Mouse (Mus musculus): ENCODE measurements around the gene Ehbp1. TPM values are rescaled to one million over a fixed set of nuclear protein-coding genes. Genes with fewer than 3 reads are reported as not detected.
A peak's percentile ranks its signal among the peaks of the same experiment; 100 is the strongest.

Ehbp1 gene
- polyA plus RNA-seq, 1 experiment, result 38.7 TPM

DNA sequence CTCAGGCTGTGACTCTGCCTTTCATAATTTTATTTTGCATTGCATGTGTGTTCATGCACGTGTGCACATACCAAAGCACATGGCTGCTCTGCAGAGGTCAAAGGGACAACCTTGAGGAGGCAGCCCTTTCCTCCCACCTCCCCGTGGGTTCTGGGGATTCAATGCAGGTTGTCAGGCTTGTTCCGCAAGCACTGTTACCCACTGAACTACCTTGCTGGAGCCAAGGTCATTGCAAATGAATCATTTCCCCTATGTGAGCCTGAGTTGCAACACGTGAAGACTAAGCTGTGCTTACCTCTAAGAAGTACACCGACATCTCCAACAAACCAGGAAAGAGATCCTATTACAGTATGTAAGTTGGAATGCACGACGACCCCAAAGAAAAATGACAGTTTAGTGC, 291.2 kb downstream of the Ehbp1 start:
- no peak for TF ChIP-seq POLR2A (IDR thresholded peaks at IDR 0.05; ENCODE audit: low read depth, low read length)
- no peak for TF ChIP-seq CTCF (IDR thresholded peaks at IDR 0.05; ENCODE audit: borderline replicate concordance, insufficient read depth, low read length)
- Histone ChIP-seq H3K27ac (ENCODE audit: insufficient read depth, low read length) (no peak overlapping the region), H3K4me3 (ENCODE audit: insufficient read depth, low read length) (no peak overlapping the region), H3K4me1 (ENCODE audit: control insufficient read depth, insufficient read depth, low read length) (no peaks in the 10 kb centered on the region)

GRCm38 (mm10) chr11:22039854-22040426, 302.2 kb downstream of the Ehbp1 start:
- H3K27ac ChIP-seq (ENCODE audit: insufficient read depth, low read length), result no peak overlapping the region
- TF ChIP-seq CTCF (IDR thresholded peaks at IDR 0.05; ENCODE audit: borderline replicate concordance, insufficient read depth, low read length) (no peak), POLR2A (IDR thresholded peaks at IDR 0.05; ENCODE audit: low read depth, low read length) (no peak)
- H3K4me3 ChIP-seq (ENCODE audit: insufficient read depth, low read length), result no peak overlapping the region
- no peaks in the 10 kb centered on the region; the same call in 1 of the 2 replicates for H3K4me1 ChIP-seq (ENCODE audit: control insufficient read depth, insufficient read depth, low read length)

- no peaks in the 10 kb centered on the region for H3K4me1 ChIP-seq (ENCODE audit: control insufficient read depth, insufficient read depth, low read length)
- H3K27ac ChIP-seq (ENCODE audit: insufficient read depth, low read length), result no peak overlapping the region
- no peak overlapping the region for H3K4me3 ChIP-seq (ENCODE audit: insufficient read depth, low read length)
- no peak for TF ChIP-seq POLR2A (IDR thresholded peaks at IDR 0.05; ENCODE audit: low read depth, low read length)
- no peak for TF ChIP-seq CTCF (IDR thresholded peaks at IDR 0.05; ENCODE audit: borderline replicate concordance, insufficient read depth, low read length)
These were observed 307.5 kb downstream of the Ehbp1 start for GRCm38 (mm10) chr11:22034564-22035105.

DNA sequence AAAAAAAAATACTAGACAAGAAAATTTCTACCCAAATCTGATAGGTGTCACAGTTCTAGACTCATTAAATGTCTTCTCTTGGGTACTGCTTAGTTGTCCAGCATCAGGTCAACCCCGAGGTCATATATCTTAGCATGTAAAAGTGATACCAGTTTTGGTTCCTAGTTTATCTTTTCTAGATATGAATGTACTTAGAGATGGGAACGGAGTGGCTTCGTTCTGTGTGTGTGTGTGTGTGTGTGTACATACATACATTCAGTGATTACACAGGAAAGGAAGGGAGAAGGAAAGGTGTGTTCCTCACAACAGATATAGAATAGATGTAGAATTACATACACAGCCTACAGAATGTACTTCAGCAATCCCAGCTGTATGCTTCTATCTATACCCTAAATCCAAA, 308.5 kb downstream of the Ehbp1 start:
- TF ChIP-seq CTCF (IDR thresholded peaks at IDR 0.05; ENCODE audit: borderline replicate concordance, insufficient read depth, low read length), result no peak
- no peak for TF ChIP-seq POLR2A (IDR thresholded peaks at IDR 0.05; ENCODE audit: low read depth, low read length)
- Histone ChIP-seq H3K27ac (ENCODE audit: insufficient read depth, low read length) (no peak overlapping the region), H3K4me3 (ENCODE audit: insufficient read depth, low read length) (no peak overlapping the region), H3K4me1 (ENCODE audit: control insufficient read depth, insufficient read depth, low read length) (no peaks in the 10 kb centered on the region)

DNA sequence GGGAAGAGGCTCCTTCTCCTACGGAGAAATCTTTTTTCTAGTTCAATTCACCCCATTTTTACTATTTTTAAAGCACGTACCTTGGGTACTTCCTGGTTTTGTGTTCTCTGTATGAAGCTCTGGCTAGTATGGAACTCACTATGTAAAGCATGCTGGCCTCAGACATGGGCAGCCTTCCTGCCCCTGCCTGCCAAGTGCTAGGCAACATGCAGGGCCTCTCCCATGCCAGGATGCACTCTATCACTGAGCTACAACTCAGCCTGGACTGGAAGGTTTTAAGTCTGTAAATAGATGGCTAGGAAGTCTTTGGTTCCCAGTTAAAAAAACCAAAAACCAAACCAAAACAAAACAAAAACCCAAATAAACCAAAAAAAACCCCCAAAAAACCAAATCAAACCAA, 321.5 kb downstream of the Ehbp1 start:
- Histone ChIP-seq H3K27ac (ENCODE audit: insufficient read depth, low read length) (no peak overlapping the region), H3K4me1 (ENCODE audit: control insufficient read depth, insufficient read depth, low read length) (no peaks in the 10 kb centered on the region), H3K4me3 (ENCODE audit: insufficient read depth, low read length) (no peak overlapping the region)
- no peak for TF ChIP-seq CTCF (IDR thresholded peaks at IDR 0.05; ENCODE audit: borderline replicate concordance, insufficient read depth, low read length)
- no peak for TF ChIP-seq POLR2A (IDR thresholded peaks at IDR 0.05; ENCODE audit: low read depth, low read length)

DNA sequence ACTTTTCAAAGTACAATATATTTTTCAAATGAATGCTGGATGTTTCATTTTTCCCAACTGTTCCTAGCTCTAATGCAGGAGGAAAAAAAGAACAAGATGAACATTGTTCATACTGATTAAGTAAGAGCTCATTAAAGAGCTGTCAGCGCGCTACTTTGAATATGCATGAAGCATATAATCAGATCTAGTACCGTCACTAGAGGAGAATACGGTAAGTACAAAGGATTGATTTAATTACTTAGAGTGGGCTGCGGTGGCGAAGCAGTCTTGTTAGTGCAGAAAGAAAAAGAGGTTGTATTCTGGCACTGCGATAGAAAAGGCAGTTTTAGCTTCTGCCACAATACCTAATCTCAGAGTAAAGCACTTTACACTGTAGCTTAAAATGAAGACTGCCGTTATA, 324.6 kb downstream of the Ehbp1 start:
- TF ChIP-seq CTCF (IDR thresholded peaks at IDR 0.05; ENCODE audit: borderline replicate concordance, insufficient read depth, low read length), result no peak
- TF ChIP-seq POLR2A (IDR thresholded peaks at IDR 0.05; ENCODE audit: low read depth, low read length), result no peak
- Histone ChIP-seq H3K4me1 (ENCODE audit: control insufficient read depth, insufficient read depth, low read length) (no peaks in the 10 kb centered on the region), H3K27ac (ENCODE audit: insufficient read depth, low read length) (no peak overlapping the region), H3K4me3 (ENCODE audit: insufficient read depth, low read length) (no peak overlapping the region)

DNA sequence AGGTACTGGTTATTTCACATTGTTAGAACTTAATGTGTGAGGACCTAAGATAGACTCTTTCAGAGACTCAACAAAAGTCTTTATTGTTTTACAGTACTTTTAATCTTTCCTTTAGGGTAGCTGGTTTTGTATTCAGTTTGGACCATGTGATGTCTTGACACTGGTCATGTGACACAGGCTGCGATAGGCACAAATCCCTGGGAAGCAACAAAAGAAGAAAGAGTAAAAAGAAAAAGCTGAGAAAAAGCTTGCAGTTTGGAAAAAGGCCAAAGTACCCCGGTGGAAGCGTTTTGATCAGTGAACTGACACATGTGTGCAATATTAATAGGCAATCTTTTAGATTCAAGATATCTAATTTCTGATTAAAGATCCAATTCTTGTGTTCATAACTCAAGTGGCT, 325.8 kb downstream of the Ehbp1 start:
- Histone ChIP-seq H3K4me1 (ENCODE audit: control insufficient read depth, insufficient read depth, low read length) (no peaks in the 10 kb centered on the region), H3K27ac (ENCODE audit: insufficient read depth, low read length) (no peak overlapping the region), H3K4me3 (ENCODE audit: insufficient read depth, low read length) (no peak overlapping the region)
- TF ChIP-seq CTCF (IDR thresholded peaks at IDR 0.05; ENCODE audit: borderline replicate concordance, insufficient read depth, low read length) (no peak), POLR2A (IDR thresholded peaks at IDR 0.05; ENCODE audit: low read depth, low read length) (no peak)

GRCm38 (mm10) chr11:22008817-22009216, 333.3 kb downstream of the Ehbp1 start:
- Histone ChIP-seq H3K27ac (ENCODE audit: insufficient read depth, low read length) (no peak overlapping the region), H3K4me1 (ENCODE audit: control insufficient read depth, insufficient read depth, low read length) (peaks cover 6% of the 10 kb centered on the region; the same call in 1 of the 2 replicates), H3K4me3 (ENCODE audit: insufficient read depth, low read length) (no peak overlapping the region)
- TF ChIP-seq CTCF (IDR thresholded peaks at IDR 0.05; ENCODE audit: borderline replicate concordance, insufficient read depth, low read length) (no peak), POLR2A (IDR thresholded peaks at IDR 0.05; ENCODE audit: low read depth, low read length) (no peak)

GRCm38 (mm10) chr11:22008129-22008596, 333.9 kb downstream of the Ehbp1 start:
- H3K4me3 ChIP-seq (ENCODE audit: insufficient read depth, low read length), result 0 out of 2 replicates have a peak overlapping the region, but pooled peaks have one; percentile 27
- H3K4me1 ChIP-seq (ENCODE audit: control insufficient read depth, insufficient read depth, low read length), result peaks cover 6% of the 10 kb centered on the region; the same call in 1 of the 2 replicates
- TF ChIP-seq POLR2A (IDR thresholded peaks at IDR 0.05; ENCODE audit: low read depth, low read length), result no peak
- no peak for TF ChIP-seq CTCF (IDR thresholded peaks at IDR 0.05; ENCODE audit: borderline replicate concordance, insufficient read depth, low read length)
- H3K27ac ChIP-seq (ENCODE audit: insufficient read depth, low read length), result no peak overlapping the region

- no peak overlapping the region for H3K4me3 ChIP-seq (ENCODE audit: insufficient read depth, low read length)
These were observed 334.3 kb downstream of the Ehbp1 start for GRCm38 (mm10) chr11:22007781-22008110.

More at GRCm38 (mm10) chr11:22007781-22008110, 334.3 kb downstream of the Ehbp1 start:
- no peak overlapping the region for H3K27ac ChIP-seq (ENCODE audit: insufficient read depth, low read length)
- H3K4me1 ChIP-seq (ENCODE audit: control insufficient read depth, insufficient read depth, low read length), result peaks cover 6% of the 10 kb centered on the region; the same call in 1 of the 2 replicates
- no peak for TF ChIP-seq POLR2A (IDR thresholded peaks at IDR 0.05; ENCODE audit: low read depth, low read length)
- TF ChIP-seq CTCF (IDR thresholded peaks at IDR 0.05; ENCODE audit: borderline replicate concordance, insufficient read depth, low read length), result no peak
